In the genomic region with DNA sequence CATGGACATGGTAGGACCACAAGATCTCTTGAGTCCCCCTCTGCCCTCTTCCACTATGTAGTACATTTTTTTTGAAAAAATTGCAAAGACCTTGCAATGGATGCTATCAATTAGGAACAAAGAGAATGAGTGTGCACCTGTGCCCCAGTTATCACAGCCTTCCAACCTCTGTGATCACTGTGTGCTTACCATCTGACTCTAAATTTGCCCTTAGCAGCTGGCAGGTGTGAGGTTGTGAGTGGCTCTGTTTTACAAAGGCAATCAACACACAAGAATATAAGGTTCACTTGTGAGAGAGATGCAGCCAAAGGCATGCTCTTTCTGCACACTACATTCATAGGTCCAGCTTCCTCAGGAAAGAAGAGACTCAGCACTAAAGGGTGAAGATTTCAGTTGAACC, we compare ENCODE assay signal across 17 mouse cellular contexts.
"Had no signal": no experiment of that assay in that cellular context is flagged by ENCODE, and none has a peak within 500 bp of the region (broad histone marks: within the 10 kb centered on the region; RNA-seq: fewer than 3 reads in every experiment).

No protein-coding gene starts in this region.

- ATAC-seq: intestine, postnatal 0 days had no signal

- H3K4me2 ChIP-seq: liver, embryonic 13.5 days; midbrain, embryonic 11.5 days; neural tube, embryonic 12.5 days; neural tube, embryonic 15.5 days; stomach, embryonic 15.5 days had no signal

- H3K9me3 ChIP-seq: liver, embryonic 13.5 days; neural tube, embryonic 12.5 days; neural tube, embryonic 15.5 days; stomach, embryonic 15.5 days had no signal

- H3K9ac ChIP-seq: liver, embryonic 13.5 days; neural tube, embryonic 12.5 days; neural tube, embryonic 15.5 days; stomach, embryonic 15.5 days had no signal

- H3K36me3 ChIP-seq: liver, embryonic 13.5 days; neural tube, embryonic 12.5 days; neural tube, embryonic 15.5 days; stomach, embryonic 15.5 days had no signal

- H3K4me1 ChIP-seq: liver, embryonic 13.5 days; neural tube, embryonic 12.5 days had no signal

- DNase-seq: kidney, postnatal 25 days; layer of hippocampus, postnatal 36 days; liver, embryonic 13.5 days; lung, adult 2 months; lung, postnatal 14 days; lung, postnatal 4 days; midbrain, embryonic 14.5 days; right cerebral cortex, adult 18-20 months; right cerebral cortex, postnatal 14 days; right cerebral cortex, postnatal 4 days had no signal

- H3K27me3 ChIP-seq: liver, embryonic 13.5 days; neural tube, embryonic 12.5 days; neural tube, embryonic 15.5 days; stomach, embryonic 15.5 days had no signal

- H3K27ac ChIP-seq: kidney, postnatal 0 days; left cerebral cortex, adult 2 months; liver, embryonic 13.5 days; neural tube, embryonic 12.5 days; neural tube, embryonic 15.5 days; stomach, embryonic 15.5 days had no signal

- H3K4me3 ChIP-seq: left cerebral cortex, adult 2 months; liver, embryonic 13.5 days; neural tube, embryonic 12.5 days; neural tube, embryonic 15.5 days; stomach, embryonic 15.5 days had no signal
